Mouse (Mus musculus) neural tube, embryonic 12.5 days (tissue): ENCODE results near the gene Csnk2a2. TPM values are rescaled to one million over a fixed set of nuclear protein-coding genes. Genes with fewer than 3 reads are reported as not detected.

Source experiments
- ATAC-seq: fragments of 200-750 bp; cut with Nextera tagmentation; 2 replicates; pipeline ENCODE4 v1.8.0; 2017; ENCODE audit warnings: low read depth, mild to moderate bottlenecking, moderate TSS enrichment, moderate library complexity; ENCODE audit not compliant: low FRiP score
- H3K27ac ChIP-seq: fragments of 300-500 bp; sonication (generic); 2 replicates; pipeline ENCODE4 v1.5.1; 2016
- H3K27me3 ChIP-seq: fragments of 300-500 bp; sonication (generic); replicated peaks from 2 replicates; pipeline ENCODE4 v1.6.1; 2016; ENCODE audit warnings: mild to moderate bottlenecking
- H3K36me3 ChIP-seq: fragments of 300-500 bp; sonication (generic); 2 replicates; pipeline ENCODE4 v1.6.1; 2016; ENCODE audit warnings: mild to moderate bottlenecking
- H3K4me1 ChIP-seq: fragments of 300-500 bp; sonication (generic); 2 replicates; pipeline ENCODE4 v1.6.1; 2016
- H3K4me2 ChIP-seq: fragments of 300-500 bp; sonication (generic); replicated peaks from 2 replicates; pipeline ENCODE4 v1.6.1; 2016; ENCODE audit warnings: mild to moderate bottlenecking
- H3K4me3 ChIP-seq: fragments of 300-500 bp; sonication (generic); 2 replicates; pipeline ENCODE4 v1.5.1; 2016
- H3K9ac ChIP-seq: fragments of 300-500 bp; sonication (generic); 2 replicates; pipeline ENCODE4 v1.6.1; 2016; ENCODE audit warnings: mild to moderate bottlenecking
- H3K9me3 ChIP-seq: fragments of 300-500 bp; sonication (generic); 2 replicates; pipeline ENCODE4 v1.6.1; 2016; ENCODE audit warnings: mild to moderate bottlenecking
- WGBS: fragments of 180-500 bp; shearing (Covaris S2); methylation state at CpG from one replicate; pipeline ENCODE4 v1.1.7; 2016; 5-methylcytosine and 5-hydroxymethylcytosine counted together
- polyA plus RNA-seq: library from polyadenylated mRNA; unstranded; fragments of >200 nt; fragmentation: Nextera tagmentation; extraction: Ambion mirVana; gene quantifications from 2 replicates; pipeline ENCODE4 v1.2.1, GENCODE M21; 2016

Csnk2a2 gene
- polyA plus RNA-seq, 1 experiment from 2014 or later = 9.1 TPM

DNA sequence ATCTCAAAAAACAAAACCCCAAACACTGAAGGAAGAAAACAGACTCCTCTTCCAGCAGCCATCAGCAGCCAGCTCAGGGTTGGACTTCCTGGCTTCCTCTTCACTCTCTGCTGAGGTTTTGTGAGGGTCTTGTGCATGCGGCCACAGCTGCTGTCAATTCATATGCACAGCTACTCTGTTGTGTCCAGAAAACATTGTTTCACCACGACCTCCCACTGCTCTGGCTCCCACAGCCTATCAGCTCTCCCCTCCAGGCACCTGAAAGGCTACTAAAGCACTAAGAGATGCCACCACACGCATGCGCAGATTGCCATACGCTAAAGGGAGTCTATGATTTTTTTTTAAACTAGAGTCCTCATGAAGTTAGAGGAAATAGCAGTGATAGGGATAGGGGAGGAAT lies 15.0 kb upstream of the Csnk2a2 start:
- H3K9ac ChIP-seq = no peak overlapping the region
- no peaks in the 10 kb centered on the region for H3K4me1 ChIP-seq
- H3K9me3 ChIP-seq = no peaks in the 10 kb centered on the region
- no peak for ATAC-seq
- no peak overlapping the region for H3K27ac ChIP-seq
- no peaks in the 10 kb centered on the region for H3K27me3 ChIP-seq
- no peaks in the 10 kb centered on the region for H3K36me3 ChIP-seq
- no peak overlapping the region for H3K4me3 ChIP-seq
- no peak overlapping the region for H3K4me2 ChIP-seq
- WGBS = 67% methylated on average over 5 of the region's 5 CpGs

DNA sequence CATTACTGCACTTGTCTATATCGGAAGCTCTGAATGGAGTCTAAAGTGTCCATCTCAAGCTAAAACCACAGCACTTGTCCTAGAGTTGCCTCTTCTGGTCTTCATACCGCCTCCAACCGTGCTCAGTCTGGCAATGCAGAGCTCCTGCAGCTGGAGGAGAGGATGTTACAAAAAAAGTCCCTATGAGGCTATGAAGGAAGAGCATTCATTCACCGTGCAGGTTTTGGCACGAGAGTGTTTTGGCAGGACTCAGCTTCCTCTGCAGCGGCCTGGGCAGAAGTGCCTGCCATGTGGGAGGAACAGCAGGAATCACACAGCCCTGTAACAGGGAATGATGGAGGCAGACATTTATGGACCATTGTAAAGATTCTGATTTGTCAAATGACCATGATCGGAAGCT lies 12.6 kb upstream of the Csnk2a2 start:
- 91% methylated on average over 7 of the region's 7 CpGs for WGBS
- no peak for ATAC-seq

DNA sequence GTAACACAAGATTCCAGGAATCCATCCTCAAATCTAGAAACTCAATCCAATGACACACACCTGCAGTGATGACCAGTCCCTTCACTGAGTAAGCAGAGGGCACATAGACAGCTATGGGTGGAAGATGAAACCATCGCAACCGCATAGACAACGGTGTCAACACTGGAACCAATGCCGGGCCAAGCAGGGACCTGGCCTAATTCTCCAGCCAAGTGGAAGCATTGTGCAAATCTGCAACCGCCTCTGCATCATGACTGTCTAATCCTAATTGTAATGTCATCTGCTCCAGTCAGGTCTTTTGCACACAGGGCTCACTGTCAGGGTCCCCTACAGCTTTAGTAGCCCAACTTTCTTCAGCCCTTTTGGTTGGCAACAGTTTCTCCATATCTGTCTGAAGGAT lies 10.6 kb upstream of the Csnk2a2 start:
- Histone ChIP-seq H3K27ac (no peak overlapping the region), H3K27me3 (no peaks in the 10 kb centered on the region), H3K9ac (no peak overlapping the region), H3K4me2 (no peak overlapping the region), H3K4me1 (no peaks in the 10 kb centered on the region), H3K9me3 (no peaks in the 10 kb centered on the region), H3K36me3 (no peaks in the 10 kb centered on the region), H3K4me3 (no peak overlapping the region)
- ATAC-seq = no peak
- WGBS = 94% methylated on average over 5 of the region's 5 CpGs

More for the DNA sequence above, 12.6 kb upstream of the Csnk2a2 start:
- no peak overlapping the region for H3K4me3 ChIP-seq
- no peaks in the 10 kb centered on the region for H3K27me3 ChIP-seq
- H3K4me1 ChIP-seq = no peaks in the 10 kb centered on the region
- no peaks in the 10 kb centered on the region for H3K9me3 ChIP-seq
- H3K27ac ChIP-seq = no peak overlapping the region
- no peak overlapping the region for H3K4me2 ChIP-seq
- H3K36me3 ChIP-seq = no peaks in the 10 kb centered on the region
- no peak overlapping the region for H3K9ac ChIP-seq

DNA sequence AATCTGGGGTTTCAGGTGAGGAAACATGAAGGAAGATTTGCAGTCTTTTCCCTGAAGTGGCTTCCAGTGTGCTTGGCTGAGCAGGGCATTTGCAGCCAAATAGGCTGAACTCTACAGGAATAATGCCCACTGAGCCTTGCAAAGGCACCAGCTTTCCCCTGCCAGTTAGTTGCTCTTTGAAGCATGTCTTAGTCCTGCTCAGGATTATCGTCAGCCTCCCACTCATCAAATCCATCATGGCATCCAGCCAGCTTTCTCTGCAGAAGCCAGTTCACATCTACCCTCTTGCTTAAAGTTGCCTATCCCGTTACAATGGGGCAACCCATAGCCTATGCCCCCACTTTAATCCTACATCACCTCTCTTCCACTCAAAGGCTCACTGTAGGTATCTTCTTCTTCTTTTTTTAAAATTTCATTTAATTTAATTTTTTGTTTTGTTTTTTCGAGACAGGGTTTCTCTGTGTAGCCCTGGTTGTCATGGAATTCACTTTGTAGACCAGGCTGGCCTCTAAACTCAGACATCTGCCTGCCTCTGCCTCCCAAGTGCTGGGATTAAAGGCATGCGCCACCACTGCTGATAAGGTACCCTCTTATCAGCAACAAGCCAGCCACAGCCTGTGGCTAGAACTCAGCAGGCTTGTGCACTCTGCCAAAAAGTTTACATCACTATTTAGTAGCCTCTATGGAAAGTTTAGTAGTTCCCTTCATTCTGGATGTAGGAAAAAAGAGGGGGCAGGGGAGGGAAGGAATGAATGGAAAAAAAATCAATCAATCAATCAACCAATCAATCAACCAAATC lies 9.6 kb upstream of the Csnk2a2 start:
- Histone ChIP-seq H3K36me3 (no peaks in the 10 kb centered on the region), H3K27ac (no peak overlapping the region), H3K4me3 (no peak overlapping the region), H3K4me2 (no peak overlapping the region), H3K9me3 (no peaks in the 10 kb centered on the region), H3K9ac (no peak overlapping the region), H3K27me3 (no peaks in the 10 kb centered on the region), H3K4me1 (no peaks in the 10 kb centered on the region)
- 81% methylated on average over 4 of the region's 4 CpGs for WGBS
- ATAC-seq = no peak

DNA sequence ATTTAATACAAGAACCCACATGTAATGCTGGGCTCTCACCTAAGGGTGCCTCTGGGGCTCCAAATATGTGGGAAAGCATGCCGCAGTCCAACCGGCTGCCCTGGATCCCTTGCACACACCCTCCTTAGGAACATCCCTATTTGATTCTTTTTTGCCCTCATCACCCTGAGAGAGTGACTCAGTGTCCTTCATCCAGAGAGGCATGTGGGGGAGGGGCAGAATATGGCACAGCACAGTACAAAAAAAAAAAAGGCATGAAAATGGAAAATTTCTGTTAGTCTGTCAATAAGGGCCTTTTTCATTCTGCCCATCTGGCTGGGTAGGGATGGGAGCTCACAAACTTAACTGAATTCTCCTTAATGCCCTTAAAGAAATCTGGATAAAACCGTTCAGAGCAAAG lies 8.0 kb upstream of the Csnk2a2 start:
- no peak for ATAC-seq
- Histone ChIP-seq H3K36me3 (no peaks in the 10 kb centered on the region), H3K9ac (no peak overlapping the region), H3K4me3 (no peak overlapping the region), H3K9me3 (no peaks in the 10 kb centered on the region), H3K27me3 (no peaks in the 10 kb centered on the region), H3K27ac (no peak overlapping the region), H3K4me2 (no peak overlapping the region), H3K4me1 (no peaks in the 10 kb centered on the region)
- 91% methylated on average over 3 of the region's 3 CpGs for WGBS

DNA sequence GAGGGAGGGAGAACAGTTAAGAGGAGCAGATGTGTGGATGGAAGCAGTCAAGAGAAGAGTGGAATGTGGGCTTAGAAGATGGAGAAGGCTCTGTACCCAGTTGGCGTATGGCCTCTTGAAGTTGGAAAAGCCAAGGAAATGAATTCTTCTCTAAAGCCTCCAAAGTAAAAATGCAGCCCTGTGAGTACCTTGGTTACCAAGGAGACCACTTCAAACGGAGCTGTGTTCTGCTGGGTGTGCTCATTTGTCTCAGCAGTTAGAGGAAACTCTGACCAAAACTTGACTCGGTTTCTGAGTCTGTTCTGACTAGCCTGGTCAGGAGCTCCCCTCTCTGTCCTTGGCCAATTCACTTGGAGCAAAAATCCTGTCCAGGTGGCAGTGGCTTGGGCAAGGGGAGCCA lies 6.6 kb upstream of the Csnk2a2 start:
- 50% methylated on average over 3 of the region's 3 CpGs for WGBS
- Histone ChIP-seq H3K4me3 (no peak overlapping the region), H3K4me1 (no peaks in the 10 kb centered on the region), H3K9me3 (no peaks in the 10 kb centered on the region), H3K27me3 (no peaks in the 10 kb centered on the region), H3K27ac (no peak overlapping the region), H3K4me2 (no peak overlapping the region), H3K9ac (no peak overlapping the region), H3K36me3 (no peaks in the 10 kb centered on the region)
- ATAC-seq = no peak

DNA sequence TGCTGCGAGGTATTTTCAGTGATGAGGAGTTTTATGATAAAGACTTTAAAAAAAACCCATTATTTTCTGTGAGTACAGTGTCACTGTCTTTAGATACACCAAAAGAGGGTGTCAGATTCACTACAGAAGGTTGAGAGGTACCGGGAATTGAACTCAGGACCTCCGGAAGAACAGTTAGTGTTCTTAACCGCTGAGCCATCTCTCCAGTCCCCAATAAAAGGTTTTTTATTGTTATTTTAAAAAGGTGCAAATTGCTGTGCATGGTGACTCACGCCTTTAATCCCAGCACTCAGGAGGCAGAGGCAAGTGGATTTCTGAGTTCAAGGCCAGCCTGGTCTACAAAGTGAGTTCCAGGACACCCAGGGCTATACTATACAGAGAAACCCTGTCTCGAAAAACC lies 5.6 kb upstream of the Csnk2a2 start:
- Histone ChIP-seq H3K4me2 (no peak overlapping the region), H3K27me3 (no peaks in the 10 kb centered on the region), H3K27ac (no peak overlapping the region), H3K9ac (no peak overlapping the region), H3K36me3 (no peaks in the 10 kb centered on the region), H3K4me1 (no peaks in the 10 kb centered on the region), H3K4me3 (no peak overlapping the region), H3K9me3 (no peaks in the 10 kb centered on the region)
- ATAC-seq = no peak
- WGBS = 76% methylated on average over 6 of the region's 6 CpGs

DNA sequence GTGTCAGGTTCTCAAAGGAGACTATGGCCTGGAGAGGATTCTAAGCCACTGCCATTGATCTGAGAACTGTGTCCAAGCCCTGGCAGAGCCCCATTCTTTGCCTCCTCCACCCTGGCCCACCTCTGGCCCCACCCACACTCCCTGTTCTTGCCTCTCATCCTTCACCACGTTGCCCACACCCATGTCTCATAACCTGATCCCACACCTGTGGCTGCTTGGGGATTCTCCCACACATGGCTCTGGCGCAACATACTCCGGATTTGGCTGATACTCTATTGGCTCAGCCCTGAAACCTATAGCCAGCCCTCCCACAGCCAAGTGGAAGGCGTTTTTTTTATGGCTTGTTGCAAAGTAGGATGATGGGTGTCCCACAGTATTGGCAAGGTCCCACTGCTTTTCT lies 2.2 kb upstream of the Csnk2a2 start:
- Histone ChIP-seq H3K27ac (no peak overlapping the region), H3K36me3 (no peaks in the 10 kb centered on the region), H3K9me3 (no peaks in the 10 kb centered on the region), H3K9ac (no peak overlapping the region), H3K4me2 (no peak overlapping the region), H3K4me1 (peaks cover 9% of the 10 kb centered on the region), H3K27me3 (no peaks in the 10 kb centered on the region), H3K4me3 (no peak overlapping the region)
- ATAC-seq = no peak
- WGBS = 68% methylated on average over 4 of the region's 4 CpGs

DNA sequence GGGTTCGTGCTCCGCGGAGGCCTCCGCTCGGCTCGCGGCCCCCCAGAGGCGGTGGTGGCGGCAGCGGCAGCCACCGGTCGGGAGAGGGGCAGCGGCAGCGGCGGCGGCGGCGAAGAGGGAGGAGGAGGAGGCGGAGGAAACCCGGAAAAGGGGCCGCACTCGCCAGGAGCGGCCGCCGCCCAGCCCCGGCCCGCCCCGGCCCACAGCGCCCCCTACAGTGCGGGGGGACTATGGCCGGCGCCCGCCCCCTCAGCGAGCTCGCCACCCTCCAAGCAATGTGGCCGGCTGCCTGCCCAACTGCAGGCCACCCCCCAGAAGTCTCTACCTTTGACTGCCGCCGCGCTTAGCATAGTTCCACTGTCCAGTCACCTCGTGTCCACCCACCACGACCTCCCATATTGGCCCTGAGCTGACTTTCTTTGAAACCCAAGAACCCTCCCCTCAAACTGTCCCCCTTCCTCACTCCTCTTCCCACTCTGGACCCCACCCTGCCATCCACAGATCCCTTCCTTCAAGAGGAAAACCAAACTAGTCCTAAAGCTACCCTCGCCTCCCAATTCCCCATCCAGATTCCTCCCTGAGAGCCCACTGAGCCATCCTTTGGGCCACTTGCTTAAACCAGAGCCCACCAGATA lies 1.0 kb downstream of the Csnk2a2 start:
- 3% methylated on average over 19 of the region's 42 CpGs for WGBS
- Histone ChIP-seq H3K4me2 (peak overlapping the region; percentile 65), H3K4me1 (peaks cover 9% of the 10 kb centered on the region), H3K27me3 (no peaks in the 10 kb centered on the region), H3K9me3 (no peaks in the 10 kb centered on the region), H3K27ac (no peak overlapping the region), H3K36me3 (peaks cover 17% of the 10 kb centered on the region), H3K9ac (peak overlapping the region; percentile 96), H3K4me3 (peak overlapping the region; percentile 97)
- peak; percentile 84 for ATAC-seq

DNA sequence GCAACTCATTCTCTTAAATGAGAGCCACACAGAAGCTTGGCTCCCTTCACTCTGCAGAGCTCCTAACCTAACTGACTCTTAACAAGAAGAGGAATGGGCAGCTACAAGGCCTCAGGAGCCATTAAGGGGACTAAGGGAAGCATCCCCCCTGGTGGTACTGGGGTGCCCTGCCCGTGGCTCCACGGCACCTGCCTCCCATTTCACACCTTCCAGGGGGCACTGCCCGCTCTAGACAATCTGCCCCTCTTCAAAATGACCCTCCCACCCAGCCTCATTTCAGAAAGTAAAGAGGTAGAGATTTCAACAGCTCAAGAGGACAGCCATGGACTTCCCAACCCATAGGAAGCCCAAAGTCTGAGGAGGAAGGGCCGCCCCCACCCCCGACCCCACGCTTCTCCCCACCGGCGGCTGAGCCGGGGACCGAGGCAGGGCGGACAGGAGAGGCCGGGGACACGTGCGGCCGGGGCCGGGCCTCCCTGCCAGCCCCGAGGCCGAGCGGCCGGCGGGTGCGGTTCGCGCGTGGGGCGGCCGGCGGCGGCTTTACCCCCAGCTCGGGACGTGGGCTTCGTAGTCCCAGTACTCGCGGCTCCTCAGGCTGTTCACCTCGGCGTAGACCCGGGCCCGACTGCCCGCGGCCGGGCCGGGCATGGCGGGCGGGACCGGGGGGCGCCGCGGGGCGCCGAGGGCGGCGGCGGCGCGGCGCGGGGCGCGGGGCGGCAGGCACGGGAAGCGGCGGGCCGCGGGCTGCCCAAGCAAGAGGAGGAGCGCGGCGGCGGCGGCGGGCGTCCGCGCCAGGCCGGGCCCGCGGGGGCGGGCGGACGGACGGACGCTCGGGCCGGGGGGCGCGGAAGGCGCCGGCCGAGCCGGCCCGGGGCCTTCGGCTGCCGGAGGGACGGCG lies 1.8 kb downstream of the Csnk2a2 start:
- peak; percentile 57 for ATAC-seq
- H3K27me3 ChIP-seq = no peaks in the 10 kb centered on the region
- H3K36me3 ChIP-seq = peaks cover 25% of the 10 kb centered on the region
- no peak overlapping the region for H3K27ac ChIP-seq
- WGBS = 1% methylated on average over 52 of the region's 95 CpGs
- H3K4me2 ChIP-seq = peak overlapping the region; percentile 97
- peaks cover 9% of the 10 kb centered on the region for H3K4me1 ChIP-seq
- no peaks in the 10 kb centered on the region for H3K9me3 ChIP-seq
- H3K9ac ChIP-seq = peak overlapping the region; percentile 96
- H3K4me3 ChIP-seq = peak overlapping the region; percentile 97

DNA sequence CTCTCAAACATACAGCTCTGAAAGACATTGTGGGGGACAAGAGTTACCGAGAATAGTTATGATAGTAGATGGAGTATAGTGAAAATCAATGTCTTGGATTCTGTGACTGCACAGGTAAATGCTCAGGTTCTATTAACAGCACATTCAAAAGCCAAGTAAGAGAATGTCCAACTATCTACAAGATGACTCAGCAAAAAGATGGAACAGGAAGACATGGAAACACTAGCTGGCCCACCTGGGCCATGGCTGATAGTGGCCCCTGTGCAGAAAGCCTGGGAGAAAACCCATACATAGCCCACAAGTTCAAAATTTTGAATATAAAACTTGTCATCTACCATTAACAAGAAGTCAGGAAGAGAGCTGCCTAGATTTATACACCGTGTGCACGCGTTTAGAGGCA lies 19.8 kb downstream of the Csnk2a2 start:
- Histone ChIP-seq H3K9ac (no peak overlapping the region), H3K36me3 (peaks cover 60% of the 10 kb centered on the region), H3K27ac (no peak overlapping the region), H3K4me2 (no peak overlapping the region), H3K4me1 (no peaks in the 10 kb centered on the region), H3K9me3 (no peaks in the 10 kb centered on the region), H3K4me3 (no peak overlapping the region), H3K27me3 (no peaks in the 10 kb centered on the region)
- WGBS = 98% methylated on average over 4 of the region's 4 CpGs
- ATAC-seq = no peak

DNA sequence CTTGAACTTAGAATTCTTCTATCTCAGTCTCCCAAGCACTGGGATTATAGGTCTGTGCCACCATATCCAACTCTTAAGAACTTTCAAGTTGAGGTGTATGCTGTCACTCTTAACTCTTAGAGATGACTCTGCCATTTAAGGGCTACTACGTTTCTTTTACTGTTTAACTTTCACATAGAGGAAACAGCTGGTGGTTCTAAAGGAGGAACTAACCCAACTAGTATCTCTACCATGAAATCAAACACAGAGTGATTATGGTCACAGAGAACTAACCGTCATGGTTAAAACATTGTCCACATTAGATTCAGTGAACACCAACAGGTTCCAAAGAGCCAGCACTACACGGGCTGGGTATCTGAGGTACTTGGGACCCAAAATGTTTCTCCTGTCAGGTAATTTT lies 20.8 kb downstream of the Csnk2a2 start:
- no peak for ATAC-seq
- Histone ChIP-seq H3K9ac (no peak overlapping the region), H3K27ac (no peak overlapping the region), H3K4me1 (no peaks in the 10 kb centered on the region), H3K9me3 (no peaks in the 10 kb centered on the region), H3K27me3 (no peaks in the 10 kb centered on the region), H3K4me2 (no peak overlapping the region), H3K36me3 (peaks cover 59% of the 10 kb centered on the region), H3K4me3 (no peak overlapping the region)
- WGBS = 97% methylated on average over 3 of the region's 3 CpGs
